Mouse (Mus musculus) C2C12 (cell line): ENCODE results near the gene Grip1.

Experiments
- CTCF ChIP-seq: IDR thresholded peaks from one replicate; pipeline ENCODE4 v1.5.1; 2011; ENCODE audit not compliant: control insufficient read depth, insufficient read depth, insufficient read length
- MAX ChIP-seq: IDR thresholded peaks from one replicate; pipeline ENCODE4 v1.6.1; 2011; ENCODE audit warnings: mild to moderate bottlenecking, control low read depth

GRCm38 (mm10) chr10:119820428-119820827, 366.8 kb downstream of the Grip1 start:
- no peak for TF ChIP-seq MAX
- TF ChIP-seq CTCF = no peak
